Mouse (Mus musculus) hindbrain, embryonic 16.5 days (tissue): ENCODE measurements around the gene Cacnb3. TPM values are rescaled to one million over a fixed set of nuclear protein-coding genes. Genes with fewer than 3 reads are reported as not detected.
"Not testable (repeated sequence)": the region's sequence is repeated elsewhere in the genome, so short reads cannot be mapped to it uniquely, and the experiment has no call there.

Experiments
- ATAC-seq: fragments of 200-750 bp; cut with Nextera tagmentation; 2 replicates; pipeline ENCODE4 v1.8.0; 2017; ENCODE audit warnings: moderate TSS enrichment, moderate library complexity
- H3K27ac ChIP-seq: fragments of 300-500 bp; sonication (generic); 2 replicates; pipeline ENCODE4 v1.5.1; 2014; ENCODE audit warnings: low read depth, mild to moderate bottlenecking, control low read depth, low read length, moderate library complexity
- H3K27me3 ChIP-seq: fragments of 300-500 bp; sonication (generic); replicated peaks from 2 replicates; pipeline ENCODE4 v1.6.1; 2014; ENCODE audit warnings: low read length; ENCODE audit not compliant: control insufficient read depth, insufficient read depth
- H3K36me3 ChIP-seq: fragments of 300-500 bp; sonication (generic); 2 replicates; pipeline ENCODE4 v1.6.1; 2014; ENCODE audit warnings: mild to moderate bottlenecking, low read length, moderate library complexity, mixed read lengths; ENCODE audit not compliant: control insufficient read depth, insufficient read depth
- H3K4me1 ChIP-seq: fragments of 300-500 bp; sonication (generic); 2 replicates; pipeline ENCODE4 v1.6.1; 2014; ENCODE audit warnings: low read depth, low read length; ENCODE audit not compliant: control insufficient read depth, insufficient read depth
- H3K4me2 ChIP-seq: fragments of 300-500 bp; sonication (generic); 2 replicates; pipeline ENCODE4 v1.6.1; 2014; ENCODE audit warnings: mild to moderate bottlenecking, low read length, control low read depth, moderate library complexity
- H3K4me3 ChIP-seq: fragments of 300-500 bp; sonication (generic); 2 replicates; pipeline ENCODE4 v1.5.1; 2014; ENCODE audit warnings: mild to moderate bottlenecking, low read length, control low read depth, moderate library complexity
- H3K9ac ChIP-seq: fragments of 300-500 bp; sonication (generic); 2 replicates; pipeline ENCODE4 v1.6.1; 2014; ENCODE audit warnings: low read depth, mild to moderate bottlenecking, control low read depth, low read length, moderate library complexity
- H3K9me3 ChIP-seq: fragments of 300-500 bp; sonication (generic); 2 replicates; pipeline ENCODE4 v1.6.1; 2014; ENCODE audit warnings: mild to moderate bottlenecking, low read length, moderate library complexity; ENCODE audit not compliant: control insufficient read depth
- WGBS: fragments of 180-500 bp; shearing (Covaris S2); extraction: QIAGEN DNeasy Blood & Tissue Kit; methylation state at CpG from one replicate; pipeline ENCODE4 v1.1.7; 2014; 5-methylcytosine and 5-hydroxymethylcytosine counted together
- polyA plus RNA-seq: library from polyadenylated mRNA; unstranded; fragments of >200 nt; fragmentation: Nextera tagmentation; extraction: Ambion mirVana; gene quantifications from 2 replicates; pipeline ENCODE4 v1.2.1, GENCODE M21; 2015

Cacnb3 gene
- 129 and 141 TPM in 2 replicates for polyA plus RNA-seq

DNA sequence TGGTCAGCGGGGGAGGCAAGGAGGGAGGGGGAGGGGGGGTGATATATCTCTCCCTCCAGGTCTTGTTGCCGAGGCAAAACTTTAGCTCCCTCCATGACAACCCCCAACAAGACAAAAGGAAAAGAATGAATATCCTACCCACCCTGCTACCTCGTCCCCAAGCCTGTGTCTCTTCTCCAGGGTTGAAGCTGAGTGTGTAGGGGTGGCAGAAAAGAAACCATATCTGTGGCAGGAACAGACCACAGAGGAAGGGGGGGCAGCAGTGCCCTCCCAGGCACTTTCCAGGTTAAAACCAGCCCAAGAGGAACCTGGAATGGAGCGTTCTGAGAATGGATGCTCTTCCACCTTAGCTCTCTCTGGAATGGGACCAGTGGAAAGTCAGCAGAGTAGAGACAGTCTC is at the start of gene Cacnb3:
TSS of gene Cacnb3 (plus strand) at position 301 of the 400 bp plus-strand sequence.
- 46% methylated on average over 3 of the region's 4 CpGs for WGBS
- Histone ChIP-seq H3K4me3 (peak within 1 kb of the TSS; percentile 75), H3K9ac (peak within 1 kb of the TSS; percentile 66), H3K4me1 (peaks cover 41% of the 10 kb centered on the region), H3K36me3 (no peaks in the 10 kb centered on the region), H3K27ac (peak within 1 kb of the TSS; percentile 68; the same call in 1 of the 2 replicates), H3K9me3 (no peaks in the 10 kb centered on the region), H3K27me3 (peaks cover 4% of the 10 kb centered on the region), H3K4me2 (peak within 1 kb of the TSS; percentile 84)
- no peak for ATAC-seq

GRCm38 (mm10) chr15:98582410-98582809 is 48.2 kb upstream of the Cacnb3 start:
- 73% methylated on average over 8 of the region's 8 CpGs for WGBS

GRCm38 (mm10) chr15:98582996-98583395 is 47.6 kb upstream of the Cacnb3 start:
- no peak for ATAC-seq
- 84% methylated on average over 8 of the region's 8 CpGs for WGBS
- no peaks in the 10 kb centered on the region for H3K9me3 ChIP-seq

More at GRCm38 (mm10) chr15:98582410-98582809, 48.2 kb upstream of the Cacnb3 start:
- no peaks in the 10 kb centered on the region for H3K4me1 ChIP-seq
- H3K4me2 ChIP-seq, result no peak overlapping the region
- H3K27me3 ChIP-seq, result no peaks in the 10 kb centered on the region
- H3K9me3 ChIP-seq, result no peaks in the 10 kb centered on the region
- H3K4me3 ChIP-seq, result no peak overlapping the region
- H3K36me3 ChIP-seq, result no peaks in the 10 kb centered on the region
- H3K9ac ChIP-seq, result no peak overlapping the region
- no peak for ATAC-seq
- H3K27ac ChIP-seq, result no peak overlapping the region

DNA sequence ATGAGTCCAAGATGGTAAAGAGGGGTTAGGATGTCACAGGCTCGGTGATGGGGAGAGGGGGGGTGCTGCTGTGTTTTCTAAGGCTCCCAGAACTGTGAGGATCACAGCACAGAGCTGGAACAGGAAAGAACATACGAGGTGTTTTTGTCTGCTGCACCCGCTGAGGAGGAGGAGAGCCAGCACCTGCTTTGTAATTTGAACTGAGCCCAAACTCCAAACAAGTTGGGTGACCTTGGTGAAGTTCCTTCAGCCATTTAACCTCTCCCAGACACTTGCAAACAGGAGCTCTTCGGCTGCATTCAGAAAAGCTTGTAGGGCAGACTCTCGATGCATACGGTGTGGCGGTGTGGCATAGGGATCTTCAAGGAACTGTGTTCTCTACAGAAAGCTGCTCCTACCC is 45.2 kb upstream of the Cacnb3 start:
- ATAC-seq, result no peak
- WGBS, result 43% methylated on average over 7 of the region's 7 CpGs
- Histone ChIP-seq H3K4me2 (no peak overlapping the region), H3K27me3 (no peaks in the 10 kb centered on the region), H3K9me3 (no peaks in the 10 kb centered on the region), H3K4me3 (no peak overlapping the region), H3K36me3 (no peaks in the 10 kb centered on the region), H3K4me1 (no peaks in the 10 kb centered on the region), H3K9ac (no peak overlapping the region), H3K27ac (no peak overlapping the region)

More at GRCm38 (mm10) chr15:98582996-98583395, 47.6 kb upstream of the Cacnb3 start:
- Histone ChIP-seq H3K27me3 (no peaks in the 10 kb centered on the region), H3K9ac (no peak overlapping the region), H3K4me1 (no peaks in the 10 kb centered on the region), H3K36me3 (no peaks in the 10 kb centered on the region), H3K4me2 (no peak overlapping the region), H3K27ac (no peak overlapping the region), H3K4me3 (no peak overlapping the region)

- not testable (repeated sequence) for H3K9ac ChIP-seq, H3K4me1 ChIP-seq, H3K27ac ChIP-seq, H3K4me2 ChIP-seq, H3K9me3 ChIP-seq, H3K27me3 ChIP-seq, H3K4me3 ChIP-seq, ATAC-seq, H3K36me3 ChIP-seq
- 78% methylated on average over 9 of the region's 9 CpGs for WGBS
These were observed 44.5 kb upstream of the Cacnb3 start for GRCm38 (mm10) chr15:98586141-98586540.

- H3K4me3 ChIP-seq, result no peak overlapping the region
- no peak for ATAC-seq
- H3K27ac ChIP-seq, result no peak overlapping the region
- H3K4me2 ChIP-seq, result no peak overlapping the region
- H3K36me3 ChIP-seq, result peaks cover 12% of the 10 kb centered on the region
- no peak overlapping the region for H3K9ac ChIP-seq
- no peaks in the 10 kb centered on the region for H3K4me1 ChIP-seq
- H3K9me3 ChIP-seq, result no peaks in the 10 kb centered on the region
- 89% methylated on average over 11 of the region's 11 CpGs for WGBS
- no peaks in the 10 kb centered on the region for H3K27me3 ChIP-seq
These were observed 42.9 kb upstream of the Cacnb3 start for GRCm38 (mm10) chr15:98587751-98588150.

GRCm38 (mm10) chr15:98589640-98590336 is 40.9 kb upstream of the Cacnb3 start:
- Histone ChIP-seq H3K9me3 (no peaks in the 10 kb centered on the region), H3K4me2 (no peak overlapping the region), H3K4me3 (no peak overlapping the region), H3K27me3 (no peaks in the 10 kb centered on the region), H3K9ac (no peak overlapping the region), H3K27ac (no peak overlapping the region), H3K36me3 (peaks cover 25% of the 10 kb centered on the region), H3K4me1 (no peaks in the 10 kb centered on the region)
- no peak for ATAC-seq
- WGBS, result 77% methylated on average over 7 of the region's 7 CpGs

GRCm38 (mm10) chr15:98591396-98591795 is 39.2 kb upstream of the Cacnb3 start:
- 59% methylated on average over 4 of the region's 4 CpGs for WGBS
- no peak overlapping the region for H3K4me2 ChIP-seq
- no peak for ATAC-seq
- no peak overlapping the region for H3K9ac ChIP-seq
- peaks cover 37% of the 10 kb centered on the region for H3K36me3 ChIP-seq
- H3K27ac ChIP-seq, result no peak overlapping the region
- no peaks in the 10 kb centered on the region for H3K9me3 ChIP-seq
- no peaks in the 10 kb centered on the region for H3K27me3 ChIP-seq
- H3K4me1 ChIP-seq, result no peaks in the 10 kb centered on the region
- H3K4me3 ChIP-seq, result no peak overlapping the region

DNA sequence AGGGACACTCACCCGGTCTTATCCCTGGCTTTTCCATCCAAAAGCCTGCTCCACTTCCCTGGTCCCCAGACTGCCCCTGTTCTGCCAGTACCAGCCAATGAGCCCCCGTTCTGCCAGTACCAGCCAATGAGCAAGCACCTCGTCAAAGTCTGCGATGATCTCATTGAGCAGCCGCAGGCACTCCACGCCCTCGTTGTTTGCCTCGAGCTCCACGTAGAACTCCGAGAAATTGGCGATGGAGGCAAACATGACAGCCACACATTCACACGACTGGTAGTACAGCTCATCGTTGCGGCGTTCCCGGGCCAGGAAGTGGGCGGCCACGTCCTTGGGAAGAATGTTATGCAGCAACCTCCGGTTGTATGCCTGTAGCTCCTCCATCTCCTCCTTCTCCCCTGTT is 36.4 kb upstream of the Cacnb3 start:
- Histone ChIP-seq H3K4me2 (no peak overlapping the region), H3K4me3 (no peak overlapping the region), H3K9me3 (no peaks in the 10 kb centered on the region), H3K9ac (no peak overlapping the region), H3K27ac (no peak overlapping the region), H3K4me1 (no peaks in the 10 kb centered on the region), H3K36me3 (peaks cover 47% of the 10 kb centered on the region), H3K27me3 (no peaks in the 10 kb centered on the region)
- no peak for ATAC-seq
- WGBS, result 82% methylated on average over 19 of the region's 19 CpGs
